Mouse (Mus musculus) cerebellum, adult 2 months (tissue): Measurements from ENCODE around the gene Cyp2j13.

Source experiments
- CTCF ChIP-seq: fragments of 200-500 bp; IDR thresholded peaks from 2 replicates; pipeline ENCODE4 v1.5.1; 2011; ENCODE audit warnings: low read depth, mild to moderate bottlenecking, control low read depth, low read length, moderate library complexity, borderline replicate concordance; ENCODE audit not compliant: insufficient read depth
- POLR2A ChIP-seq: fragments of 200-500 bp; IDR thresholded peaks from 2 replicates; pipeline ENCODE4 v1.6.1; 2011; ENCODE audit warnings: low read length, control low read depth, borderline replicate concordance; ENCODE audit not compliant: insufficient read depth

GRCm38 (mm10) chr4:96091869-96092268, 14.5 kb upstream of the Cyp2j13 start:
- TF ChIP-seq POLR2A: no peak
- TF ChIP-seq CTCF: no peak
